Mouse (Mus musculus): ENCODE data around the gene Vmn1r223. TPM values are rescaled to one million over a fixed set of nuclear protein-coding genes. Genes with fewer than 3 reads are reported as not detected.
"Not testable (repeated sequence)": the region's sequence is repeated elsewhere in the genome, so short reads cannot be mapped to it uniquely, and the experiment has no call there.

The Vmn1r223 gene
- polyA plus RNA-seq (2015; fragmentation: Nextera tagmentation; extraction: Ambion mirVana), result not detected in 2 replicates

DNA sequence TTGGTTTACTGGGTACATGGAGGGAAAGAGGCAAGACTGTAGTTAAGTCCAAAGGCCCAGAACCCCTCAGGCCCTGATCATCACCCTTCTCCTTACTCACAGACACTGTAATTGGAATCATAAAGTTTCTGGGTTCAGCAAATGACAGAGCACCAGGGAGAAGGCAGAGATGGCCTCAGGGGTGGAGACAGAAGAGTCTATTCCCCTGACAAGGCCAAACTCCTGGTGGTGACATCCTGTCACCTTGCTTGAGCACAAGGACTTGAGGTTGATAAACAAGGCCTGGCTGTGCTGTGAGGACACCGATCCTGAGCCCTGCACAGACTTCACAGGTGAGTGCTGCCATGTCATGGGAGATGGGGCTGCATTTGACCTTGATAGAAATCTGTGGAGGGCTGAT, at the start of gene Vmn1r223:
Vmn1r223 (plus strand) TSS at position 301 of the 400 bp plus-strand sequence.
- H3K27me3 ChIP-seq (ENCODE audit: control insufficient read depth, insufficient read depth, low read length); H3K4me3 ChIP-seq (ENCODE audit: low read length); H3K4me1 ChIP-seq (ENCODE audit: control insufficient read depth, insufficient read depth, low read length); H3K4me2 ChIP-seq (ENCODE audit: low read depth, low read length); H3K9me3 ChIP-seq (replicated peaks; ENCODE audit: control insufficient read depth, low read length); H3K36me3 ChIP-seq (ENCODE audit: control insufficient read depth, insufficient read depth); ATAC-seq (replicated peaks; ENCODE audit: extremely low read depth, insufficient read depth, low FRiP score); H3K27ac ChIP-seq (ENCODE audit: low read length); H3K9ac ChIP-seq (ENCODE audit: low read length): not testable (repeated sequence)
- 62% methylated on average over 1 of the region's 1 CpGs for WGBS

DNA sequence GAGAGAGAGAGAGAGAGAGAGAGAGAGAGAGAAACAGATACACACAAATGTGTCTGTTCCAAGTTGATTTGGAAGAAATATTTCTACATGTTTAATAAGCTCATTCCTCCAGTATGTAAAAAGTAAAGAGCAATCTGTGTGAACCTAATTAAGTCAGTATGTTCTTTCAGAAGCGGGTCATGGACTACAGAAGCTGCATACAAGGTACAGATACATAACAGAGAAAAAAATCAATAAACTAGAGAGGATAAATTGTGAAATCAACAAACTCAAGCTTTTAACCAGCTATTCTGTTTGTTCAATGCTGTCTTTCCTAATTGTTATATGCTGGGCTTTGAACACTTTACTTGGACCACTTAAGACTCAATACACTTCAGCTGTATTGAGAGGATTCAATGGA, 43.0 kb upstream of the Vmn1r223 start:
- not testable (repeated sequence) for H3K4me3 ChIP-seq (ENCODE audit: low read length); H3K9me3 ChIP-seq (replicated peaks; ENCODE audit: control insufficient read depth, low read length); H3K36me3 ChIP-seq (ENCODE audit: control insufficient read depth, insufficient read depth); H3K27ac ChIP-seq (ENCODE audit: low read length); ATAC-seq (replicated peaks; ENCODE audit: extremely low read depth, insufficient read depth, low FRiP score); H3K27me3 ChIP-seq (ENCODE audit: control insufficient read depth, insufficient read depth, low read length); H3K4me1 ChIP-seq (ENCODE audit: control insufficient read depth, insufficient read depth, low read length); H3K4me2 ChIP-seq (ENCODE audit: low read depth, low read length); H3K9ac ChIP-seq (ENCODE audit: low read length)
- 76% methylated on average over 1 of the region's 1 CpGs for WGBS

- 79% methylated on average over 2 of the region's 2 CpGs for WGBS
- H3K27me3 ChIP-seq (ENCODE audit: control insufficient read depth, insufficient read depth, low read length); H3K27ac ChIP-seq (ENCODE audit: low read length); H3K9ac ChIP-seq (ENCODE audit: low read length); ATAC-seq (replicated peaks; ENCODE audit: extremely low read depth, insufficient read depth, low FRiP score); H3K4me3 ChIP-seq (ENCODE audit: low read length); H3K4me1 ChIP-seq (ENCODE audit: control insufficient read depth, insufficient read depth, low read length); H3K4me2 ChIP-seq (ENCODE audit: low read depth, low read length); H3K9me3 ChIP-seq (replicated peaks; ENCODE audit: control insufficient read depth, low read length); H3K36me3 ChIP-seq (ENCODE audit: control insufficient read depth, insufficient read depth): not testable (repeated sequence)
Observed at GRCm38 (mm10) chr13:23213827-23214226, 33.1 kb upstream of the Vmn1r223 start, which contains the start of gene Vmn1r221. Gene Vmn1r221, plus strand, starts transcription at chr13:23214127.

DNA sequence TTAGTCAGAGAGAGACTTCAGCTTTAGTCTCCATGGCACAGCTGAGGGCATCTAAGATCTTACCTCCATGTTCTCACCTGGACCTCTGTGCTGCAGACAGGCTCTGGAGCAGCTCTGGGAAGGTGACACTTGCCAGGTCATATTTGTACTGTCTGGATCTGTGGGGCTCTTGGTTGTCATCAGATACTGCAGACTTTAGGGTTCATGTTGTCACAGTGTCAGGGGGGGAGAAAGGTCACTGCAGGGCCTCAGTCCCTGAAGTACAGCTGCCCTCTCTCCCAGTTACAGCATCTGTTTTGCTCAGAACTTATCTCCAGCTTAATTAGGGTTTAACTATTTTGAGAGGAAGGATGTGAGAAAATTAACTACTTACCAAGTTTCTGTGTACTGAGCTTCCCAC, 11.1 kb upstream of the Vmn1r223 start, which contains the start of gene Vmn1r222:
Vmn1r222 (minus strand) TSS at position 101 of the 400 bp plus-strand sequence.
- H3K27ac ChIP-seq (ENCODE audit: low read length); H3K4me3 ChIP-seq (ENCODE audit: low read length); H3K9ac ChIP-seq (ENCODE audit: low read length); ATAC-seq (replicated peaks; ENCODE audit: extremely low read depth, insufficient read depth, low FRiP score); H3K27me3 ChIP-seq (ENCODE audit: control insufficient read depth, insufficient read depth, low read length); H3K4me1 ChIP-seq (ENCODE audit: control insufficient read depth, insufficient read depth, low read length); H3K4me2 ChIP-seq (ENCODE audit: low read depth, low read length); H3K9me3 ChIP-seq (replicated peaks; ENCODE audit: control insufficient read depth, low read length); H3K36me3 ChIP-seq (ENCODE audit: control insufficient read depth, insufficient read depth): not testable (repeated sequence)

GRCm38 (mm10) chr13:23258546-23259048, 11.7 kb downstream of the Vmn1r223 start:
- no peaks in the 10 kb centered on the region for H3K27me3 ChIP-seq (ENCODE audit: control insufficient read depth, insufficient read depth, low read length)
- H3K9me3 ChIP-seq (replicated peaks; ENCODE audit: control insufficient read depth, low read length), result peaks cover 3% of the 10 kb centered on the region
- ATAC-seq (replicated peaks; ENCODE audit: extremely low read depth, insufficient read depth, low FRiP score), result no peak
- no peak overlapping the region for H3K9ac ChIP-seq (ENCODE audit: low read length)
- no peaks in the 10 kb centered on the region for H3K4me1 ChIP-seq (ENCODE audit: control insufficient read depth, insufficient read depth, low read length)
- no peak overlapping the region for H3K27ac ChIP-seq (ENCODE audit: low read length)
- 76% methylated on average over 2 of the region's 2 CpGs for WGBS
- H3K4me2 ChIP-seq (ENCODE audit: low read depth, low read length), result no peak overlapping the region
- H3K36me3 ChIP-seq (ENCODE audit: control insufficient read depth, insufficient read depth), result no peaks in the 10 kb centered on the region
- H3K4me3 ChIP-seq (ENCODE audit: low read length), result no peak overlapping the region

DNA sequence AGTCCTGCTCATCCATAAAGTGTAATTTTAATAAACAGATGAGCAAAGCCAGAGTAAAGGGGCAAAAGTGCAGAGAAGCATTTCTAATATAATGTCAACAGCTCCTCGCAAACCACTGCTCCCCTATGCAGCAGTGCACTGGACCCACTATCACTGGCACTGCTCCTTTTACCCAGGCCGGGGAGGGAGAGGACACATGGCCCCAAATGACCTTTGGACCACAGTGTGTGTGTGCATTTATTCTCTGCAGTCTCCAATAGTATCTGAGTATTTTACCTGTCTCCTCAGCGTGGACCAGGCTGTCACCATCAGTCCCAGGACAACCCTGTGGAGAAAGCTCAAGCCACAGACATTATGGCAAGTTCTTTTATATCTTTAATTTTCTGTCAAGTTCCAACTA, 21.7 kb downstream of the Vmn1r223 start:
- H3K4me2 ChIP-seq (ENCODE audit: low read depth, low read length); H3K27ac ChIP-seq (ENCODE audit: low read length); ATAC-seq (replicated peaks; ENCODE audit: extremely low read depth, insufficient read depth, low FRiP score); H3K4me3 ChIP-seq (ENCODE audit: low read length); H3K9ac ChIP-seq (ENCODE audit: low read length); H3K9me3 ChIP-seq (replicated peaks; ENCODE audit: control insufficient read depth, low read length); H3K4me1 ChIP-seq (ENCODE audit: control insufficient read depth, insufficient read depth, low read length); H3K36me3 ChIP-seq (ENCODE audit: control insufficient read depth, insufficient read depth); H3K27me3 ChIP-seq (ENCODE audit: control insufficient read depth, insufficient read depth, low read length): not testable (repeated sequence)
- whole genome bisulfite sequencing, result 75% methylated on average over 3 of the region's 3 CpGs

GRCm38 (mm10) chr13:23269127-23269526, 22.2 kb downstream of the Vmn1r223 start:
- not testable (repeated sequence) for H3K36me3 ChIP-seq (ENCODE audit: control insufficient read depth, insufficient read depth); ATAC-seq (replicated peaks; ENCODE audit: extremely low read depth, insufficient read depth, low FRiP score); H3K9me3 ChIP-seq (replicated peaks; ENCODE audit: control insufficient read depth, low read length); H3K9ac ChIP-seq (ENCODE audit: low read length); H3K4me2 ChIP-seq (ENCODE audit: low read depth, low read length); H3K4me3 ChIP-seq (ENCODE audit: low read length); H3K27me3 ChIP-seq (ENCODE audit: control insufficient read depth, insufficient read depth, low read length); H3K4me1 ChIP-seq (ENCODE audit: control insufficient read depth, insufficient read depth, low read length); H3K27ac ChIP-seq (ENCODE audit: low read length)
- 49% methylated on average over 4 of the region's 4 CpGs for WGBS

GRCm38 (mm10) chr13:23269681-23270080, 22.7 kb downstream of the Vmn1r223 start:
- Histone ChIP-seq H3K4me3 (ENCODE audit: low read length) (peak overlapping the region; percentile 37), H3K4me1 (ENCODE audit: control insufficient read depth, insufficient read depth, low read length) (0 out of 2 replicates have a peak, but pooled peaks cover 2% of the 10 kb centered on the region), H3K9me3 (replicated peaks; ENCODE audit: control insufficient read depth, low read length) (no peaks in the 10 kb centered on the region), H3K9ac (ENCODE audit: low read length) (no peak overlapping the region), H3K27ac (ENCODE audit: low read length) (no peak overlapping the region), H3K27me3 (ENCODE audit: control insufficient read depth, insufficient read depth, low read length) (no peaks in the 10 kb centered on the region; the same call in 1 of the 2 replicates), H3K4me2 (ENCODE audit: low read depth, low read length) (peak overlapping the region; percentile 65), H3K36me3 (ENCODE audit: control insufficient read depth, insufficient read depth) (no peaks in the 10 kb centered on the region)
- 21% methylated on average over 11 of the region's 11 CpGs for WGBS
- ATAC-seq (replicated peaks; ENCODE audit: extremely low read depth, insufficient read depth, low FRiP score), result no peak

DNA sequence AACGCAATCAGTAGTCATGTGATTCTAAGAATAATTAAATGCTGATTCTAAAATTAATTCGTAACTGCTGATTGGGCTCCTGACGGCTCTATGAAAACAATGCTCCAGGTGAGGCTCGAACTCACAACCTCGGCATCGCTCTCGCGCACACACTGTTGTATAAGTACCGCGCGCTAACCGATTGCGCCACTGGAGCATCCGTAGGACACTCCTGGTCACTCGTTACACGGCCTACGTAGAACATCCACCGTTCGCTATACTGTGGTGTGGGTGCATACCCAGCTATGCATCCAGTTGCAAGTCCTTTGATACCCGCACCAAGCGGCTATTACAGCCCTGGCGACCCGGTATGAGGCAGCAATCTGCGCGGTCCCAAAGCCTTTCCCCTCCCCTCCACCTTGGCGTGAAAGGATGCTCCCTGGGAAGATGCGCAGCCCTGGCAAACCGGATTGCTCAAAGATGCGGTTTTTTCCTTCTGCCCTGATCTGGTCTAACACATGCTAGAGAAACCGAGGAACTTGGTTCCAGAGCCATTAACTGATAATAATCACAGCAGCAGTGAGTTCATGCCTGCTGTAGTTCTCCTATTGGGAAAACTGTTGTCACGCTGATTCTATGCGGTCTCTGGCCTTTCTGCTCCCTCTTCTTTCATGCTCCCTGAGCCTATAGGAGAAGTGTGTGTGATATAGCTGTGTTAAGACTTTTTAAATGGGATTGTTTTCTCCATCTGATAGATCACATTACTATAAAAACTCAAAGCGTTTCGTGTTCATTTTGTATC, 23.6 kb downstream of the Vmn1r223 start:
- no peak overlapping the region for H3K9ac ChIP-seq (ENCODE audit: low read length)
- no peak; the same call in 1 of the 2 replicates for ATAC-seq (replicated peaks; ENCODE audit: extremely low read depth, insufficient read depth, low FRiP score)
- H3K27me3 ChIP-seq (ENCODE audit: control insufficient read depth, insufficient read depth, low read length), result no peaks in the 10 kb centered on the region; the same call in 1 of the 2 replicates

More for the DNA sequence above, 23.6 kb downstream of the Vmn1r223 start:
- H3K4me1 ChIP-seq (ENCODE audit: control insufficient read depth, insufficient read depth, low read length), result 0 out of 2 replicates have a peak, but pooled peaks cover 2% of the 10 kb centered on the region
- no peaks in the 10 kb centered on the region for H3K36me3 ChIP-seq (ENCODE audit: control insufficient read depth, insufficient read depth)
- no peaks in the 10 kb centered on the region for H3K9me3 ChIP-seq (replicated peaks; ENCODE audit: control insufficient read depth, low read length)
- H3K27ac ChIP-seq (ENCODE audit: low read length), result no peak overlapping the region
- H3K4me3 ChIP-seq (ENCODE audit: low read length), result peak overlapping the region; percentile 37
- H3K4me2 ChIP-seq (ENCODE audit: low read depth, low read length), result peak overlapping the region; percentile 65
- WGBS, result 4% methylated on average over 34 of the region's 34 CpGs

Data from heart, embryonic 16.5 days (tissue).